Mouse (Mus musculus) MEL-GATA-1-ER (cell line): ENCODE results near the gene Trmt2a.
"Not testable (repeated sequence)": the region's sequence is repeated elsewhere in the genome, so short reads cannot be mapped to it uniquely, and the experiment has no call there.

Experiments used
- DNase-seq: peaks from one replicate; pipeline ENCODE4 v3.0.0-alpha.2; 2012; ENCODE audit warnings: low read depth; ENCODE audit errors: extremely low read depth

Trmt2a gene

GRCm38 (mm10) chr16:18288581-18289061 lies 40.1 kb downstream of the Trmt2a start:
- peak; percentile 37 for DNase-seq

GRCm38 (mm10) chr16:18289067-18289588 lies 40.6 kb downstream of the Trmt2a start, which contains the start of gene Dgcr8:
TSS of gene Dgcr8 (minus strand) at chr16:18289246.
- DNase-seq, result peak; percentile 86

DNA sequence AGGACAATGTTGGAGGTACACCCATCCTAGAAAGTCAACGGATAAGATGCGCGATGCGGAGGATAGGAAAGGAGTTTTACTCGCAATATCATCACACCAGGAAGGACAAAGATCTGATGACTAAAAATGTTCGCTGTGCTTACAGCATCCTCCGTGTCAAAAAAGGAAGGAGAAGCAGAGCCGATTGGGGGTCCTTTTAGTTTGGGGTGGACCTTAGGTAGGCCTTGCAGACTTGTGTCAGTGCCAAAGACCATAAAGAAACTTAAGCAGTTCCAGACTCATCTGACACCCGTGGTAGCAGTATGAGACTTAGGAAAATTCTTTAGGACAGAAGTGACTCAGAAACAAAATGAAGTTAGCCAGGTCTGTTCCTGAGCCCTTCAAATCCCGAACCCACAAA lies 41.1 kb downstream of the Trmt2a start:
- DNase-seq, result not testable (repeated sequence)
